Mouse (Mus musculus): ENCODE results near the gene Brinp2. TPM values are rescaled to one million over a fixed set of nuclear protein-coding genes. Genes with fewer than 3 reads are reported as not detected.

Gene Brinp2
- total and polyA plus RNA-seq, 3 experiments, result 0.03 TPM; not detected in 2

DNA sequence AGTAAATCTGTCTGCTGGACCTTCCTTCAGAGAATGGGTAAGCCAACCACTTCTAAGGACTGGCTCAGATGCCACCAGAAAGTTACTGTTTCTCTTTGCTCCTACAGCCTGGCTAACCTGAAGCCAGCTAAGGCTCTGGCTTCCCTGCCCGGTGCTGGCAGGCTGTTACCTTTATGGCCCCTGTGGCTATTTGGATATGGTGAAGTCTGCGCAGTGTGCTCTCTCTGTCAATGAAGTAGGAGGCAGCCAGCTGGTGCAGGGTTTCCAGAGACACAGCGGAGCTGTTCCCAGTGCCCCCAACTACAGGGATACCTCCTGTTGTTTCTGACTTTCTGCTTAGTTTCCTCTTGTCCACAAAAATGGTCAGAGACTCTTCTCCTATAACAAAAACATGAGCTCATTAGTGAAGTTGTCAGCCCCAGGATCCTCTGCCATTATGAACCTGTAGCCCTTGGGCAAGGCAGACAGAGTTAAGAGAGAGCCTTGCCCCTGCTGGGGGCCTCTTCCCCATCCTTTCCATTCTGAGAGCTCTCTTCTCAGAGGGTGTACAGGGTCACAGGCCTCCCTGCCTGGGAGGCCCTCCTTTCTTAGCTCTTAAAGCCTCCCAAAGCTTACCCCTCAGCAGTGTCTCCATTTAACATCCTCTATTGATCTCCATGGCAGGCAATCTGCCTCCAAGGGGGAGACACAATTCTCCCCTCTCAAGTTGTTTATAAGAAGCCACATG is 89.7 kb downstream of the Brinp2 start:
- Histone ChIP-seq H3K4me3 (ENCODE audit: control insufficient read depth in 1 of 2, insufficient read depth in 1 of 2, low read depth in 2 of 2, low read length in 2 of 2) (no peak overlapping the region), H3K27me3 (ENCODE audit: control insufficient read depth in 1 of 2, insufficient read depth in 2 of 2, low read length in 2 of 2) (no peaks in the 10 kb centered on the region; a peak in 1 of 4 replicates), H3K4me1 (ENCODE audit: control insufficient read depth in 1 of 2, insufficient read depth in 2 of 2, low read length in 2 of 2) (peaks cover 0 to 8% of the 10 kb centered on the region in 2 experiments; a peak in 2 of 4 replicates), H3K9ac (ENCODE audit: control insufficient read depth, low read depth, low read length, poor library complexity, severe bottlenecking) (no peak overlapping the region), H3K36me3 (ENCODE audit: control insufficient read depth in 1 of 2, insufficient read depth in 2 of 2, low read length in 2 of 2) (peaks cover 0 to 2% of the 10 kb centered on the region in 2 experiments; a peak in 1 of 4 replicates), H3K27ac (ENCODE audit: control insufficient read depth, low read depth, low read length) (no peak overlapping the region), H3K9me3 (replicated peaks; ENCODE audit: insufficient read depth, low read length) (no peaks in the 10 kb centered on the region), H3K79me2 (ENCODE audit: control insufficient read depth, insufficient read depth, low read length, poor library complexity) (no peaks in the 10 kb centered on the region)
- TF ChIP-seq MEF2A (IDR thresholded peaks at IDR 0.05; ENCODE audit: extremely low read depth, insufficient replicate concordance, low read depth, low read length, poor library complexity, severe bottlenecking) (no peak), JUND (IDR thresholded peaks at IDR 0.05; ENCODE audit: low read depth, low read length) (no peak), EP300 (IDR thresholded peaks at IDR 0.05; ENCODE audit: low read depth in 1 of 2, low read length in 2 of 2) (no peak), MAFK (IDR thresholded peaks at IDR 0.05; ENCODE audit: borderline replicate concordance, low read depth, low read length) (no peak), NRF1 (IDR thresholded peaks at IDR 0.05; ENCODE audit: insufficient read depth, low read depth, low read length, poor library complexity, severe bottlenecking) (no peak), GATA1 (IDR thresholded peaks at IDR 0.05; ENCODE audit: low read depth, low read length) (no peak), ZNF384 (IDR thresholded peaks at IDR 0.05; ENCODE audit: low read depth, low read length) (no peak), POLR2AphosphoS2 (IDR thresholded peaks at IDR 0.05; ENCODE audit: low read length) (no peak), MAX (IDR thresholded peaks at IDR 0.05; ENCODE audit: low read length) (no peak), CTCF (IDR thresholded peaks at IDR 0.05 in 2 of 3, conservative IDR thresholded peaks at IDR 0.05 in 1 of 3; ENCODE audit: control insufficient read depth in 1 of 3, insufficient read depth in 1 of 3, low read depth in 2 of 3, low read length in 3 of 3, poor library complexity in 1 of 3, severe bottlenecking in 1 of 3) (no peak)
- DNase-seq (ENCODE audit: low read depth, low spot score), result no peak

DNA sequence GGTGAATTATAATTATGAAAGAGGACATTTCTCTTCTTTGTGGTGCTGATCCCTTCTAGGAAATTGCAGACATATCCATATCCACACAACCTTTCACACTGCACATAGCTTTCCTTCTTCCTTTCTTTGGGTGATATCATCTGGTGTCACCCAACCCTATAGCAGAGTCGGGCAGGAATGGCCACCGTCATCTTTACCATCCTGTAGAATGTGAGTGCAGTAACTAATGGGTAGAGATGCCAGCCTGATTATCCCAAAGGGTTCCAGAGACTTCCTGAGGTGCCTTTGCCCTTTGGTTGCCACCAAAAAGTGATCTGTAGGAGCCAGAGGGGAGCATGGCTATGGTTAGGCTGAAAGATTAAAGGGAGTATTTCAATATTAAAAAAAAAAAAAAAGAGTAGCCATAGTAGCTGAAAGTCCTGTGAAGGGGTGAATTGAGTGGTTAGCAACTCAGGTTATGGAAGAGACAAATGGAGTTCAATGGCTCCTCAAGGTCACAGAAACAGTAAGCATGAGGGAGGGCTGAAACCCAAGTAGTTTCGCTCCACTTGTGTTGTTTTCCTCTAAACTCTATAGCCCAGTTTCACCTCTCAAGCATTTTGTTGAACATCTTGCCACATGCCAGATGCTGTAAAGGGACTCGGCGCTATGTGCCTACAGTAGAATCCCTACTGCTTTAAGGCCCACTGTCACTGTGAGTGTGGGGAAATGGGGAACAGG is 96.5 kb downstream of the Brinp2 start:
- no peak for TF ChIP-seq MAZ (IDR thresholded peaks at IDR 0.05; ENCODE audit: low read depth, low read length)
- TF ChIP-seq ETS1 (IDR thresholded peaks at IDR 0.05; ENCODE audit: low read depth, low read length), result no peak
- no peak for TF ChIP-seq ZKSCAN1 (IDR thresholded peaks at IDR 0.05; ENCODE audit: low read depth, low read length)
- no peak for TF ChIP-seq MEF2A (IDR thresholded peaks at IDR 0.05; ENCODE audit: extremely low read depth, insufficient replicate concordance, low read depth, low read length, poor library complexity, severe bottlenecking)
- TF ChIP-seq SIN3A (IDR thresholded peaks at IDR 0.05; ENCODE audit: low read length), result no peak
- no peak for TF ChIP-seq GABPA (IDR thresholded peaks at IDR 0.05; ENCODE audit: low read depth, low read length)
- no peak for TF ChIP-seq KAT2A (conservative IDR thresholded peaks at IDR 0.05; ENCODE audit: low read depth, low read length)
- no peak for TF ChIP-seq CHD1 (IDR thresholded peaks at IDR 0.05; ENCODE audit: low read depth, low read length)
- TF ChIP-seq RAD21 (IDR thresholded peaks at IDR 0.05; ENCODE audit: low read depth, low read length), result no peak
- TF ChIP-seq RCOR1 (IDR thresholded peaks at IDR 0.05; ENCODE audit: low read depth, low read length), result no peak
- TF ChIP-seq USF1 (IDR thresholded peaks at IDR 0.05; ENCODE audit: low read depth, low read length), result no peak
- TF ChIP-seq NRF1 (IDR thresholded peaks at IDR 0.05; ENCODE audit: insufficient read depth, low read depth, low read length, poor library complexity, severe bottlenecking), result no peak
- TF ChIP-seq JUND (IDR thresholded peaks at IDR 0.05; ENCODE audit: low read depth, low read length), result no peak
- TF ChIP-seq UBTF (IDR thresholded peaks at IDR 0.05; ENCODE audit: borderline replicate concordance, insufficient read depth, low read depth, low read length), result no peak
- no peak for TF ChIP-seq POLR2AphosphoS5 (IDR thresholded peaks at IDR 0.05; ENCODE audit: borderline replicate concordance, low read depth, low read length)
- Histone ChIP-seq H3K9ac (ENCODE audit: control insufficient read depth, low read depth, low read length, poor library complexity, severe bottlenecking) (no peak overlapping the region), H3K4me1 (ENCODE audit: control insufficient read depth in 1 of 2, insufficient read depth in 2 of 2, low read length in 2 of 2) (peaks cover 0 to 10% of the 10 kb centered on the region in 2 experiments; a peak in 2 of 4 replicates), H3K9me3 (replicated peaks; ENCODE audit: insufficient read depth, low read length) (no peaks in the 10 kb centered on the region), H3K4me3 (ENCODE audit: control insufficient read depth in 1 of 2, insufficient read depth in 1 of 2, low read depth in 2 of 2, low read length in 2 of 2) (no peak overlapping the region), H3K27ac (ENCODE audit: control insufficient read depth, low read depth, low read length) (no peak overlapping the region), H3K27me3 (ENCODE audit: control insufficient read depth in 1 of 2, insufficient read depth in 2 of 2, low read length in 2 of 2) (no peaks in the 10 kb centered on the region), H3K79me2 (ENCODE audit: control insufficient read depth, insufficient read depth, low read length, poor library complexity) (no peaks in the 10 kb centered on the region), H3K36me3 (ENCODE audit: control insufficient read depth in 1 of 2, insufficient read depth in 2 of 2, low read length in 2 of 2) (peaks cover 0 to 6% of the 10 kb centered on the region in 2 experiments; a peak in 1 of 4 replicates)
- DNase-seq (ENCODE audit: low read depth, low spot score), result no peak
